Mouse (Mus musculus): ENCODE measurements at regions not wholly inside any gene's neighbourhood (a gene's known extent, or its start where the extent isn't known, plus 50 kb on each side); places are given as distances from the start of the nearest gene placed in this dataset.

DNA sequence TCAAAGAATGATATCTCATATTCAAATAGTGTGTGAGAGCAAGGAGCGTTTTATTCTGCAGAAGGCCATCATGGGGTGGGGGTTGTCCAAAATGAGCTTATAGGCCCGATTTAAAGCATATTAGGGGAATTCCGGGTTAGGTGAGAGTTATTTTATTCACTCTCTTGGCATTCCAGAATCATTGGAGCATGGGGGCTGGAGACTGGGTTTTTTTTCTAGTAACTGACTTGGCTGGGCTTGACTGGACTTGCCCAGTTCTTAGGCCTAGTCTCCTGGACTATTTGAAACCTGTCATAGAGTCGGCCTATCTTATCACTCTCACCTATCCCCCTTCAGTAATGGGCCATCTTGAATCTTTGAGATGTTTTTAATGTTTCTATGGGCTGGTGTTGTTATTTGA lies 52.9 kb upstream of the Fzd7 start:
- TF ChIP-seq CTCF (IDR thresholded peaks at IDR 0.05; ENCODE audit: extremely low read depth, insufficient read length, insufficient replicate concordance, low read depth, low read length) (no peak), POLR2A (IDR thresholded peaks at IDR 0.05; ENCODE audit: low read depth, low read length) (no peak)

Measured in small intestine, adult 2 months (tissue).